Mouse (Mus musculus): ENCODE measurements around the gene Kynu.

DNA sequence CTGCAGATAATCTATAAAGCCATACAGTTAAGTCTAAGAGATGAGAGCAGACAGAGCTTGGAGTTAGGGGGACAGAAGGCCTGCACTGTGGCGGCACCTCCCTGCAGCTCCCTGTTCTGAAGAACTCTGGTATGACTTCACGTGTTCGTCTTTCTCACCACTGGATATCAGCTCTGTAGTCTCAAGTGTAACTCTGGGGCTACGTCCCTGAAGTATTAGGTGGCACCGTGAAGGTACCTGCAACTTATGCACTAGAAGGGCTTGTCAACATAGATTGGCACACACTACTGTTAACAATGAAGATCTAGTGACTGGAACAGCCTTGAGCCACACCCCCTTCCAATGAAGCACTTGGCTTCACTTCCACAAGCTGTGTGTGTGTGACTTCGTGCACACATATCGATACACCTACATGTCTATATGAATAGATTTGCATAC lies 168.0 kb downstream of the Kynu start:
- TF ChIP-seq FLI1 (IDR thresholded peaks at IDR 0.05; ENCODE audit: low read length) (no peak), GATA1 (IDR thresholded peaks at IDR 0.05; ENCODE audit: borderline replicate concordance, low read length) (no peak)
